Mouse (Mus musculus) ES-Bruce4 (cell line): ENCODE measurements around the gene Plac1. TPM values are rescaled to one million over a fixed set of nuclear protein-coding genes. Genes with fewer than 3 reads are reported as not detected.

Experiments used
- H3K27ac ChIP-seq: 2 replicates; pipeline ENCODE4 v1.5.1; 2012; ENCODE audit warnings: low read length, inconsistent platforms; ENCODE audit not compliant: insufficient read depth
- H3K27me3 ChIP-seq: 2 replicates; pipeline ENCODE4 v1.6.1; 2012; ENCODE audit warnings: mild to moderate bottlenecking, low read length, inconsistent platforms; ENCODE audit not compliant: control insufficient read depth, poor library complexity, insufficient read depth, severe bottlenecking
- H3K36me3 ChIP-seq: 2 replicates; pipeline ENCODE4 v1.6.1; 2012; ENCODE audit warnings: inconsistent platforms, mild to moderate bottlenecking, low read length, moderate library complexity; ENCODE audit not compliant: control insufficient read depth, poor library complexity, insufficient read depth, severe bottlenecking
- H3K4me1 ChIP-seq: one replicate; pipeline ENCODE4 v1.8.1; 2011; ENCODE audit warnings: low read length; ENCODE audit not compliant: control insufficient read depth, insufficient read depth
- H3K4me3 ChIP-seq: 2 replicates; pipeline ENCODE4 v1.5.1; 2011; ENCODE audit warnings: low read depth, mild to moderate bottlenecking, low read length
- H3K9ac ChIP-seq: 2 replicates; pipeline ENCODE4 v1.6.1; 2012; ENCODE audit warnings: low read depth, mild to moderate bottlenecking, inconsistent platforms; ENCODE audit not compliant: poor library complexity, severe bottlenecking
- H3K9me3 ChIP-seq: replicated peaks from 2 replicates; pipeline ENCODE4 v1.6.1; 2012; ENCODE audit warnings: mild to moderate bottlenecking, low read length, inconsistent platforms; ENCODE audit not compliant: control insufficient read depth, poor library complexity, insufficient read depth, severe bottlenecking
- CTCF ChIP-seq: IDR thresholded peaks from one replicate; pipeline ENCODE4 v1.8.1; 2011; ENCODE audit warnings: low read depth, low read length
- EP300 ChIP-seq: IDR thresholded peaks from 2 replicates; pipeline ENCODE4 v1.6.1; 2011; ENCODE audit warnings: low read depth, low read length; ENCODE audit not compliant: insufficient read depth
- POLR2A ChIP-seq: IDR thresholded peaks from one replicate; pipeline ENCODE4 v1.8.1; 2011; ENCODE audit warnings: low read length; ENCODE audit not compliant: insufficient read depth
- polyA plus RNA-seq: library from polyadenylated mRNA; stranded (reverse); fragments of >200 nt; gene quantifications from 2 replicates; pipeline ENCODE4 v1.2.4, GENCODE M21; 2011; ENCODE audit warnings: low read depth; ENCODE audit not compliant: missing spikeins, insufficient read depth, insufficient read length

Plac1 gene
- polyA plus RNA-seq, 1 experiment = 2.1 TPM

DNA sequence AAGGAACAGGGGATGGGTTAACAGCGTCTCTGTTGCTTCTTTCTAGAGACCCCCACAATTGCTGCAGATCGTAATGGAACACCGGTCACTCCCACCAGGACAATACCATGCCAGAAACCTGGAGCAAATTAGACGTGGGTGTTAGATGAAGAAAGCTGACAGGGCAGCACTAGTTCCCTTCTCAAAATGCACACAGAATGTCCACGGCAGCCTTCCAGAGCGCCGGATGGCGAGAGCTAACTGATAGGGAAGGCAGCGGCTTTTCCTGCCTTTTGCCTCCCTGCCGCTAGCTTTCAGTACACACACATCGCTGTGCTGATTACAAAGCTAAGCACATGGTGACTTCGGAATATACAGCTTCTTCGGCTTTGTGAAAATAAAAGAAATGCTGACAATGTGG lies 7.9 kb downstream of the Plac1 start:
- Histone ChIP-seq H3K4me3 (no peak overlapping the region), H3K9ac (no peak overlapping the region), H3K27me3 (no peaks in the 10 kb centered on the region), H3K27ac (no peak overlapping the region), H3K4me1 (no peaks in the 10 kb centered on the region), H3K36me3 (no peaks in the 10 kb centered on the region), H3K9me3 (no peaks in the 10 kb centered on the region)
- TF ChIP-seq CTCF (no peak), EP300 (no peak), POLR2A (no peak)

- no peaks in the 10 kb centered on the region for H3K4me1 ChIP-seq
- H3K9ac ChIP-seq = no peak overlapping the region
- H3K27ac ChIP-seq = no peak overlapping the region
- no peak overlapping the region for H3K4me3 ChIP-seq
- H3K27me3 ChIP-seq = no peaks in the 10 kb centered on the region
- no peaks in the 10 kb centered on the region for H3K36me3 ChIP-seq
- H3K9me3 ChIP-seq = no peaks in the 10 kb centered on the region
- TF ChIP-seq EP300 = no peak
- no peak for TF ChIP-seq POLR2A
- TF ChIP-seq CTCF = no peak
These were observed 15.5 kb downstream of the Plac1 start for GRCm38 (mm10) chrX:53224353-53224944.

GRCm38 (mm10) chrX:53220855-53221254 lies 19.1 kb downstream of the Plac1 start:
- Histone ChIP-seq H3K4me3 (no peak overlapping the region), H3K36me3 (no peaks in the 10 kb centered on the region), H3K9ac (no peak overlapping the region), H3K27ac (no peak overlapping the region), H3K9me3 (no peaks in the 10 kb centered on the region), H3K27me3 (no peaks in the 10 kb centered on the region), H3K4me1 (no peaks in the 10 kb centered on the region)
- no peak for TF ChIP-seq CTCF
- TF ChIP-seq EP300 = no peak
- no peak for TF ChIP-seq POLR2A

DNA sequence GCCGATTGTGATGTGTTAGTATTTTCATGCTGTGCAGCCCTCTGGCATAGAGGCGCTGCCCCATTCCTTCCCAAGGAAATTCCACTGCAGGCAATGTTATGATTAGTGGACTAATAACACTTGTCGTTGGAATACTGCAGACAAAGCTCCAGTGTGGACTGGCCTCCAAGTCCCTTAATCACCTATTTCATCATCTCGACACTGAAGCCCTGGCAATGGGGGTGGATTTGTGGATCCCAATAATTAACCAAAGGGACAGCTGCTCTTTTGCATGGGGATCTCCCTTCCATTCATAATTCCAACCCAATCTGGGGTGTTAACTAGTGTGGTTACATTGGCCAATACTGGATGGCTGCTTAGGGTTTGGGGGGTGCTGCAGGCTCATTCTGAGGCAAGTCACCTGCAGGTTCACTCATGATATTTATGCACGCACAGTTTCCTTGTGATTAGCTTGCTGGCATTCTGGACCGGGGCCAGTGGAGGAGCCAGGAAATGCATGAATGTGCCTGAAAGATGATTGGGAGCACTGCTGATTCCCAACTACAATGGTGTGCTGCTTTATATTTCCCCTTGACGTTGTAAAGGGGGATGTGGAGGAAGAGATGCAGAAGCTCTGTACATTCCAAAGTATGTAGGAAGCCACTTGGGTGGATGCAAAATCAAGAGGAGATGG lies 25.2 kb downstream of the Plac1 start:
- no peak overlapping the region for H3K4me3 ChIP-seq
- no peaks in the 10 kb centered on the region for H3K36me3 ChIP-seq
- TF ChIP-seq POLR2A (no peak), EP300 (no peak), CTCF (no peak)
- H3K4me1 ChIP-seq = no peaks in the 10 kb centered on the region
- H3K9ac ChIP-seq = no peak overlapping the region
- H3K9me3 ChIP-seq = no peaks in the 10 kb centered on the region
- H3K27me3 ChIP-seq = no peaks in the 10 kb centered on the region
- H3K27ac ChIP-seq = no peak overlapping the region

GRCm38 (mm10) chrX:53213838-53214237 lies 26.1 kb downstream of the Plac1 start:
- Histone ChIP-seq H3K9me3 (no peaks in the 10 kb centered on the region), H3K27ac (no peak overlapping the region), H3K9ac (no peak overlapping the region), H3K4me1 (no peaks in the 10 kb centered on the region), H3K27me3 (no peaks in the 10 kb centered on the region), H3K4me3 (no peak overlapping the region), H3K36me3 (no peaks in the 10 kb centered on the region)
- TF ChIP-seq CTCF (no peak), POLR2A (no peak), EP300 (no peak)

- H3K9me3 ChIP-seq = no peaks in the 10 kb centered on the region
- H3K27me3 ChIP-seq = no peaks in the 10 kb centered on the region
- no peak overlapping the region for H3K9ac ChIP-seq
- H3K27ac ChIP-seq = no peak overlapping the region
- TF ChIP-seq EP300 (no peak), POLR2A (no peak), CTCF (no peak)
- no peaks in the 10 kb centered on the region for H3K36me3 ChIP-seq
- no peak overlapping the region for H3K4me3 ChIP-seq
- H3K4me1 ChIP-seq = no peaks in the 10 kb centered on the region
These were observed 27.4 kb downstream of the Plac1 start for GRCm38 (mm10) chrX:53212485-53212884.
